Mouse (Mus musculus): Measurements from ENCODE around the gene Zbtb20. TPM values are rescaled to one million over a fixed set of nuclear protein-coding genes. Genes with fewer than 3 reads are reported as not detected.

The Zbtb20 gene
- total RNA-seq, 2 experiments from 2014 or later, result 8.1 to 9.4 TPM

- no peak for ATAC-seq (replicated peaks; ENCODE audit: low FRiP score, low TSS enrichment, poor library complexity, severe bottlenecking)
These were observed 381.2 kb downstream of the Zbtb20 start for GRCm38 (mm10) chr16:43256900-43257281.

DNA sequence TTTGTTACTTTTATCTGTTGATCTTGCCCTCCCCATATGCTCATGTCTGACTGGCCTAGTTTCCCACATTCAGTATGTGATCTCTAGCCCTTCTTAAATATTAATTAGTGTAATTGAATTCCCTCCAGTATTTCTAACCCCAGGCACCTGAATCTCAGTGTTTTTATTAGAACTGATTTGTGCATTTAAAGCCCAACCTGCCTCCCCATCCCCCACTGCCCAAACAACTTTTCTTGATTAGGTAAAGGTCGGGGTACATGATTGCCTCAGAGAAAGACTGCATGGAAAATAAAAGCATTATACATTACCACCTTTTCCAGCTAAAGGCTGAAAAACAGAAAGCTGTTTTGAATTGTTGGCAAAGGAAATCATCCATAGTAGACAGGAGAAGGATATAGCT, 383.8 kb downstream of the Zbtb20 start:
- ATAC-seq (replicated peaks; ENCODE audit: low FRiP score, low TSS enrichment, poor library complexity, severe bottlenecking), result no peak

DNA sequence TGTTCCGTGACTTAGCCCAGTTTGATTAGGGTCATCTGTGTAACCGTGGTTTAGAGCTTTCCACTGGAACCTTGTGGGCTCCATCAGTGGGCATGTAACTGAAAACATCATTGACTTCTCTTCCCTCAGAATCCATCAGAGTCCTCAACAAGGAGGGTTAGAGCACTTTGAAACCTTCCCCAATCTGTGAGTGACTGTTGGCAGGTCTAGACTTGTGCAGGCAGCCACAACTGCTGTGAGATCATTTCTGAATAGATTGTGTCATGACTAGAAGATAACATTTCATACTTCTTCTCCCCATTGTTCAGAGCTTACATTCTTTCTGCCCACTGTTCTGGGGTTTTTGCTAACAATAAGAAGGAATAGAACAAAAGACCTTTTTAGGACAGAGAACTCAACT, 385.2 kb downstream of the Zbtb20 start:
- ATAC-seq (replicated peaks; ENCODE audit: low FRiP score, low TSS enrichment, poor library complexity, severe bottlenecking), result no peak

DNA sequence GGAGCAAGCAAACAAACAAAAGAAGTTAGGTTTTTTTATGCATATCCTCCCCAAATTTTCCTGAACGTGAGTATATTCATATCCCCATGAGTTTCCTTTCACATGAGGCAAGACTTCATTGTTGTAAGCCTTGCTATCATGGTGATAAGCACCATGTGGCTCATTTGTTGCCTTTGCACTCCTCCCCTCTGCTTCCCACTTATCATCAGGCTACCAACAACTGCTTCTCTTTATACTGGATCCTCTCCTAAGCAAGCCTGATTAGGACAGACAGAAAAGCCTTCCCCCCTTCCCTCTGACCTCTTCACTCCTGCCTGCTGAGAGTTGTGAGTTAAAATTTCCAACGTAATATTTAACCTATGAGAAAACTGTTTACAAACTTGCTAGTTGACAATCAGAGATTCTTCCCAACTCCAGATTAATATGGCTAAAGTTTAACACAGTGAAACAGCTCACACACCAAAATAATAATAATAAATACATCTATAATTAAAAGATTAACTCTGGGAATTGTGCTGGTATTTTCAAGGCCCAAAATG, 398.4 kb downstream of the Zbtb20 start:
- 0 out of 2 replicates have a peak, but pooled peaks have one; percentile 30 for ATAC-seq (replicated peaks; ENCODE audit: low FRiP score, low TSS enrichment, poor library complexity, severe bottlenecking)

- ATAC-seq (replicated peaks; ENCODE audit: low FRiP score, low TSS enrichment, poor library complexity, severe bottlenecking), result no peak
These were observed 401.1 kb downstream of the Zbtb20 start for GRCm38 (mm10) chr16:43276764-43277163.

- no peak for ATAC-seq (replicated peaks; ENCODE audit: low FRiP score, low TSS enrichment, poor library complexity, severe bottlenecking)
These were observed 410.6 kb downstream of the Zbtb20 start for GRCm38 (mm10) chr16:43286319-43286718.

GRCm38 (mm10) chr16:43286783-43287383, 411.2 kb downstream of the Zbtb20 start:
- ATAC-seq (replicated peaks; ENCODE audit: low FRiP score, low TSS enrichment, poor library complexity, severe bottlenecking), result no peak

GRCm38 (mm10) chr16:43291423-43291822, 415.7 kb downstream of the Zbtb20 start:
- no peak for ATAC-seq (replicated peaks; ENCODE audit: low FRiP score, low TSS enrichment, poor library complexity, severe bottlenecking)

DNA sequence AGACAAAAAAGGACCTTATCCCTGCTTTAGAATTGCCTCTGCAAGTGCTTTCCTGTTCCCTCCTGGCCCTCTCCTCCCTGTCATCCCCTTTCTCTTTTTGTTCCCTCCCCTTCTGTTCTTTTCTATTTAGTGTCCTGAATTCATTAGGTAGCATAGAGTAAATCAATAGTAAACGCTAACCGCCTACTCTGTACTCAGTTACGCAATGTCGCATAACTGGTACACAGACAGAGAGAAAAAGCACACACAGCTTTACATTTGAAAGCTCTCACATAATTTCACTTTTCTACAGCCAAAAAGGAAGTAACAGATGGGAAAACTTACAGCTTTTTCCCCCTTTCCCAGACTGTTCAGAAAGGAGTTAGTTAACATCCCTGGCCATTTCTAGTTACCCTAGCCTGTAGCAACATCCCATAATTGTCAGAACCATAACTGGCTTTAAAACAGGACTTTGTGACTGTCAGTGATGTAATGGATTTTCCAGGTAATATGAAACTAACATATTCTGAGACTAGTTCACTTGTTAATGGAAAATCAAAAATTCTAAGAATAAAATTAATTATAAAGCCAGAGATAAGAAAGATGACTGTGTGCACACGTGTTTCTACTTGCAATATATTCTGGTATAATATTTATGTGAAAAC, 422.4 kb downstream of the Zbtb20 start:
- ATAC-seq (replicated peaks; ENCODE audit: low FRiP score, low TSS enrichment, poor library complexity, severe bottlenecking), result no peak

DNA sequence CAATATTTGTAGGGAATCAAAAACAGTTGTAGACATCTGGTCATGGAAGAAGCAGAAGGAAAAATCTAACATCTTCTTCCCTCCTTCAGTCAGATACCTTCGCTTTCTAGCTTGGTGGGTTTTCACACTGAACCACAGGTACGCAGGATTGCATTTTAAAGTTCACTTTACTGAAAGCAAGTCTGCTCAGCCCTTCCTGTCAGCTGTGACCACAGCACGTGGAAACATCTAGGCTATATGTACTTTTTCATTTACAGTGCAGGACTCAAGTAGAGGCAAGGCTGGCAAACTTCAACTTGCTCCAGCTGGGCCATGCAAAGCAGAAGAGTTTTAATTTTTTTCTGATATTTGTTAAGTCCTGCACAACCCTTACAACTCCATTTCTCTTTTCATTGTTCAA, 424.7 kb downstream of the Zbtb20 start:
- no peak for ATAC-seq (replicated peaks; ENCODE audit: low FRiP score, low TSS enrichment, poor library complexity, severe bottlenecking)

- no peak for ATAC-seq (replicated peaks; ENCODE audit: low FRiP score, low TSS enrichment, poor library complexity, severe bottlenecking)
These were observed 426.5 kb downstream of the Zbtb20 start for GRCm38 (mm10) chr16:43302171-43302570.

DNA sequence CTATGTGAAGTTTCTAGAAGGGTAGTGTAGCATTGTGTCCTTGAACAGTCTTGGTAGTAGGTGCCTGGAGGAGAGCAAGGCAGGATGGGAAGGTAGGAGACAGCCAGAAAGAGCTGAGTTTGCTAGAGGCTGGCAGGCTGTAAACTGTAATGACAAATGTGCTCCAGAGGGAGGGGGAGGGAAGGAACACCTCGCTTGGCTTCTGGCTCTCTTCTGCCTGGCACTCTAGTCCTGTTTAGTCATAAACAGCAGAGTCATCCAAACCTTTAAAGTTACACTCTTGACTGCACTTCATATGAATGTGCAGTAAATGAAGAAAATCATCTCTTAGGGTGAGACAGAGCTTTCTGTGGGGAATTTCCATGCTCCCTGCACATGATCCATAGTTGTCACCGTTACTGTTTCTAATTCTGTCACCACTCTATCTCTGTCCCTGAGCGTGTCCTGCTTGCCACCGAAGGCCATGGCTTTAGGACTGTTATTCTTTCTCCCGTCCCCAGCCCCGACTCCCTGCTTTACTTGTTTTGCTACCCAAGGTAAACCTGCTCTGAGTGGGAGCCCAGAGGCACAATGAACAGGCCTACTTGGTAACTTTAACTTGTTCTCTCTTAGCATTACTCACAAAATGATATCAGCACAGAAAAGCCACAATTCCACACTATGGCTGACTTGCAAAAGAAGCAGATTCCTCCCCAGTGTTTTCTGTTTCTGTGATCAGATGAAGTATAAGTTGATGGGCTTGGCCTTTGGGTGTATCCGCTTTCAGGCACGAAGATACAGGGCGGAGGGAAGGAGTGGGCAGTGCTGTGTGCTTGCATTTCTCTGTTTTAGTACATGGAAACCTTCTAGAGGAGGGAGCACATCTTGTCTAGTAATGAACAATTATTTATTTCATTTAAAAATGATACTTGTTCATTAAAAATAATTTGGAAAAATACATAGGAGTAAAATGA, 427.8 kb downstream of the Zbtb20 start:
- ATAC-seq (replicated peaks; ENCODE audit: low FRiP score, low TSS enrichment, poor library complexity, severe bottlenecking), result peak; percentile 92

- ATAC-seq (replicated peaks; ENCODE audit: low FRiP score, low TSS enrichment, poor library complexity, severe bottlenecking), result no peak
These were observed 434.3 kb downstream of the Zbtb20 start for GRCm38 (mm10) chr16:43309968-43310431.

- no peak for ATAC-seq (replicated peaks; ENCODE audit: low FRiP score, low TSS enrichment, poor library complexity, severe bottlenecking)
These were observed 448.3 kb downstream of the Zbtb20 start for GRCm38 (mm10) chr16:43324009-43324408.

DNA sequence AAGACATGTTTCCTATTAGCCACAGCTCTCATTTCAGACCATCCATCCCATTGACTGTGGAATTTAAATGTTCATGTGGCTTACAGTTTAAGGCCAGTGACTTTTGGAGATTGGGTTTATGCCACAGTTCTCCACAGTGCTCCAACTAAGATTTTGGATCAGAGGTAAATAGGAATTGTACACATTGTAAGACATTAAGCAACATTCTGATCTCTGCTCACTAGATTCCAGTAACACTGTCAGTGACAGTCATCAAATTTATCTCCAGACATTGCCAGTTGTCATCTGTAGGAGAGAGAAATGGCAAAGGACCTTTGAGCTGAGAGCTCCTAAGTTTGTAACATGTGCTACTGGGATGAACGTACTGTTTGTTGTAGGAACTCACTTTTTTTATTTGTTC, 452.5 kb downstream of the Zbtb20 start:
- no peak for ATAC-seq (replicated peaks; ENCODE audit: low FRiP score, low TSS enrichment, poor library complexity, severe bottlenecking)

- ATAC-seq (replicated peaks; ENCODE audit: low FRiP score, low TSS enrichment, poor library complexity, severe bottlenecking), result no peak
These were observed 454.5 kb downstream of the Zbtb20 start for GRCm38 (mm10) chr16:43330206-43330605.

GRCm38 (mm10) chr16:43331440-43331839, 455.8 kb downstream of the Zbtb20 start:
- no peak for ATAC-seq (replicated peaks; ENCODE audit: low FRiP score, low TSS enrichment, poor library complexity, severe bottlenecking)

- 0 out of 2 replicates have a peak, but pooled peaks have one; percentile 34 for ATAC-seq (replicated peaks; ENCODE audit: low FRiP score, low TSS enrichment, poor library complexity, severe bottlenecking)
These were observed 457.1 kb downstream of the Zbtb20 start for GRCm38 (mm10) chr16:43332734-43333133.

- no peak for ATAC-seq (replicated peaks; ENCODE audit: low FRiP score, low TSS enrichment, poor library complexity, severe bottlenecking)
These were observed 457.6 kb downstream of the Zbtb20 start for GRCm38 (mm10) chr16:43333265-43333664.
